Mouse (Mus musculus) olfactory bulb, adult 2 months (tissue): Measurements from ENCODE around the gene Stk31.

Experiments
- CTCF ChIP-seq: fragments of 200-500 bp; IDR thresholded peaks from 2 replicates; pipeline ENCODE4 v1.5.1; 2012; ENCODE audit warnings: low read depth, mild to moderate bottlenecking, low read length, moderate library complexity; ENCODE audit not compliant: insufficient read depth
- POLR2A ChIP-seq: fragments of 200-500 bp; IDR thresholded peaks from 2 replicates; pipeline ENCODE4 v1.6.1; 2012; ENCODE audit warnings: mild to moderate bottlenecking, low read depth, low read length, moderate library complexity; ENCODE audit not compliant: insufficient read depth

- no peak for TF ChIP-seq CTCF
- no peak for TF ChIP-seq POLR2A
Measured at GRCm38 (mm10) chr6:49437306-49437705, 41.9 kb downstream of the Stk31 start.
